Mouse (Mus musculus) macrophage (primary cell): ENCODE results near the gene Ccser2. TPM values are rescaled to one million over a fixed set of nuclear protein-coding genes. Genes with fewer than 3 reads are reported as not detected.
A peak's percentile ranks its signal among the peaks of the same experiment; 100 is the strongest.

Experiments
- H3K27ac ChIP-seq: fragments of 350-480 bp; formaldehyde crosslinking; 2 replicates; pipeline ENCODE4 v1.9.0; 2021
- H3K36me3 ChIP-seq: fragments of 350-480 bp; formaldehyde crosslinking; 2 replicates; pipeline ENCODE4 v1.9.0; 2021; ENCODE audit errors: inconsistent target
- H3K4me3 ChIP-seq: fragments of 350-480 bp; formaldehyde crosslinking; 2 replicates; pipeline ENCODE4 v1.9.0; 2021; ENCODE audit errors: inconsistent target
- H3K79me2 ChIP-seq: fragments of 350-480 bp; formaldehyde crosslinking; 2 replicates; pipeline ENCODE4 v1.9.0; 2021; ENCODE audit errors: inconsistent target
- WGBS: methylation state at CpG from one replicate; pipeline ENCODE4 v1.1.7; 2026; ENCODE audit warnings: inconsistent platforms; ENCODE audit not compliant: missing documents; 5-methylcytosine and 5-hydroxymethylcytosine counted together
- polyA plus RNA-seq: library from polyadenylated mRNA; stranded (reverse); fragments of 250-400 nt; gene quantifications from 3 replicates; pipeline ENCODE4 v1.2.4, GENCODE M21; 2018; ENCODE audit warnings: inconsistent platforms

Gene Ccser2
- polyA plus RNA-seq, 1 experiment from 2014 or later = 11.6 TPM

- Histone ChIP-seq H3K4me3 (no peak overlapping the region), H3K79me2 (no peaks in the 10 kb centered on the region), H3K27ac (no peak overlapping the region), H3K36me3 (no peaks in the 10 kb centered on the region)
- 15% methylated on average over 14 of the region's 14 CpGs for WGBS
Observed at GRCm38 (mm10) chr14:36868769-36869362, 99.7 kb downstream of the Ccser2 start.

GRCm38 (mm10) chr14:36866966-36867700 lies 101.4 kb downstream of the Ccser2 start:
- no peak overlapping the region for H3K27ac ChIP-seq
- WGBS = 18% methylated on average over 6 of the region's 6 CpGs
- no peaks in the 10 kb centered on the region for H3K79me2 ChIP-seq
- no peaks in the 10 kb centered on the region for H3K36me3 ChIP-seq
- no peak overlapping the region for H3K4me3 ChIP-seq

GRCm38 (mm10) chr14:36863877-36864489 lies 104.6 kb downstream of the Ccser2 start:
- no peak overlapping the region for H3K27ac ChIP-seq
- no peaks in the 10 kb centered on the region for H3K79me2 ChIP-seq
- peak overlapping the region; percentile 36 for H3K4me3 ChIP-seq
- WGBS = 2% methylated on average over 14 of the region's 15 CpGs
- H3K36me3 ChIP-seq = no peaks in the 10 kb centered on the region

GRCm38 (mm10) chr14:36862387-36862786 lies 106.2 kb downstream of the Ccser2 start:
- H3K36me3 ChIP-seq = no peaks in the 10 kb centered on the region
- H3K79me2 ChIP-seq = no peaks in the 10 kb centered on the region
- H3K4me3 ChIP-seq = no peak overlapping the region
- WGBS = 31% methylated on average over 7 of the region's 7 CpGs
- H3K27ac ChIP-seq = no peak overlapping the region

- H3K27ac ChIP-seq = no peak overlapping the region
- no peak overlapping the region for H3K4me3 ChIP-seq
- H3K36me3 ChIP-seq = no peaks in the 10 kb centered on the region
- no peaks in the 10 kb centered on the region for H3K79me2 ChIP-seq
- 69% methylated on average over 4 of the region's 4 CpGs for WGBS
Observed at GRCm38 (mm10) chr14:36858932-36859331, 109.6 kb downstream of the Ccser2 start.

GRCm38 (mm10) chr14:36852972-36853371 lies 115.6 kb downstream of the Ccser2 start:
- 77% methylated on average over 4 of the region's 4 CpGs for WGBS
- Histone ChIP-seq H3K27ac (no peak overlapping the region), H3K79me2 (no peaks in the 10 kb centered on the region), H3K36me3 (no peaks in the 10 kb centered on the region), H3K4me3 (no peak overlapping the region)

- H3K79me2 ChIP-seq = no peaks in the 10 kb centered on the region
- H3K27ac ChIP-seq = no peak overlapping the region
- 25% methylated on average over 1 of the region's 1 CpGs for WGBS
- no peaks in the 10 kb centered on the region for H3K36me3 ChIP-seq
- H3K4me3 ChIP-seq = no peak overlapping the region
Observed at GRCm38 (mm10) chr14:36848860-36849259, 119.7 kb downstream of the Ccser2 start.

Other genes with a start within 250 kb of the Ccser2 start
- not detected in 3 replicates for gene Rgr, start 80.2 kb upstream of the Ccser2 start, polyA plus RNA-seq
- not detected in 3 replicates for gene Lrit1, start 86.1 kb upstream of the Ccser2 start, polyA plus RNA-seq
- gene Lrit2, start 99.2 kb upstream of the Ccser2 start, polyA plus RNA-seq = not detected in 3 replicates
- not detected in 3 replicates for gene Cdhr1, start 129.6 kb upstream of the Ccser2 start, polyA plus RNA-seq
- gene 2610528A11Rik, start 145.2 kb upstream of the Ccser2 start, polyA plus RNA-seq = 0.26 TPM in 1 of 3 replicates, not detected in the others
- 196 to 220 TPM (median 209 TPM) in 3 replicates for gene Ghitm, start 166.5 kb upstream of the Ccser2 start, polyA plus RNA-seq